Mouse (Mus musculus) intestine, postnatal 0 days (tissue): ENCODE data around the gene Flot2. TPM values are rescaled to one million over a fixed set of nuclear protein-coding genes. Genes with fewer than 3 reads are reported as not detected.

Experiments used
- ATAC-seq: fragments of 200-750 bp; cut with Nextera tagmentation; 2 replicates; pipeline ENCODE4 v1.8.0; 2017; ENCODE audit warnings: mild to moderate bottlenecking, moderate TSS enrichment, moderate library complexity
- H3K27ac ChIP-seq: fragments of 300-500 bp; sonication (generic); 2 replicates; pipeline ENCODE4 v1.5.1; 2014; ENCODE audit warnings: mild to moderate bottlenecking, low read depth, low read length, moderate library complexity
- H3K27me3 ChIP-seq: fragments of 300-500 bp; sonication (generic); replicated peaks from 2 replicates; pipeline ENCODE4 v1.6.1; 2014; ENCODE audit warnings: low read length, mixed read lengths; ENCODE audit not compliant: control insufficient read depth, insufficient read depth
- H3K36me3 ChIP-seq: fragments of 300-500 bp; sonication (generic); 2 replicates; pipeline ENCODE4 v1.6.1; 2014; ENCODE audit warnings: mild to moderate bottlenecking, moderate library complexity; ENCODE audit not compliant: control insufficient read depth, insufficient read depth
- H3K4me1 ChIP-seq: fragments of 300-500 bp; sonication (generic); replicated peaks from 2 replicates; pipeline ENCODE4 v1.6.1; 2014; ENCODE audit warnings: antibody characterized with exemption, low read length, mixed read lengths; ENCODE audit not compliant: control insufficient read depth, insufficient read depth
- H3K4me2 ChIP-seq: fragments of 300-500 bp; sonication (generic); replicated peaks from 2 replicates; pipeline ENCODE4 v1.6.1; 2014; ENCODE audit warnings: low read depth, mild to moderate bottlenecking, moderate library complexity
- H3K4me3 ChIP-seq: fragments of 300-500 bp; sonication (generic); 2 replicates; pipeline ENCODE4 v1.5.1; 2014; ENCODE audit warnings: low read depth, low read length
- H3K9ac ChIP-seq: fragments of 300-500 bp; sonication (generic); 2 replicates; pipeline ENCODE4 v1.6.1; 2014; ENCODE audit warnings: mild to moderate bottlenecking, low read depth, low read length
- H3K9me3 ChIP-seq: fragments of 300-500 bp; sonication (generic); 2 replicates; pipeline ENCODE4 v1.6.1; 2016; ENCODE audit warnings: mixed run types; ENCODE audit not compliant: control insufficient read depth
- CTCF ChIP-seq: sonication (generic); IDR thresholded peaks from 2 replicates; pipeline ENCODE4 v1.5.1; 2016; ENCODE audit warnings: low read depth, mild to moderate bottlenecking, control low read depth, antibody characterized with exemption, moderate library complexity
- WGBS: fragments of 180-500 bp; shearing (Covaris S2); extraction: QIAGEN DNeasy Blood & Tissue Kit; methylation state at CpG from one replicate; pipeline ENCODE4 v1.1.7; 2014; 5-methylcytosine and 5-hydroxymethylcytosine counted together
- polyA plus RNA-seq: library from polyadenylated mRNA; unstranded; fragments of >200 nt; fragmentation: Nextera tagmentation; extraction: Ambion mirVana; gene quantifications from 2 replicates; pipeline ENCODE4 v1.2.1, GENCODE M21; 2015

The Flot2 gene
- polyA plus RNA-seq, 1 experiment from 2014 or later = 23.3 TPM

DNA sequence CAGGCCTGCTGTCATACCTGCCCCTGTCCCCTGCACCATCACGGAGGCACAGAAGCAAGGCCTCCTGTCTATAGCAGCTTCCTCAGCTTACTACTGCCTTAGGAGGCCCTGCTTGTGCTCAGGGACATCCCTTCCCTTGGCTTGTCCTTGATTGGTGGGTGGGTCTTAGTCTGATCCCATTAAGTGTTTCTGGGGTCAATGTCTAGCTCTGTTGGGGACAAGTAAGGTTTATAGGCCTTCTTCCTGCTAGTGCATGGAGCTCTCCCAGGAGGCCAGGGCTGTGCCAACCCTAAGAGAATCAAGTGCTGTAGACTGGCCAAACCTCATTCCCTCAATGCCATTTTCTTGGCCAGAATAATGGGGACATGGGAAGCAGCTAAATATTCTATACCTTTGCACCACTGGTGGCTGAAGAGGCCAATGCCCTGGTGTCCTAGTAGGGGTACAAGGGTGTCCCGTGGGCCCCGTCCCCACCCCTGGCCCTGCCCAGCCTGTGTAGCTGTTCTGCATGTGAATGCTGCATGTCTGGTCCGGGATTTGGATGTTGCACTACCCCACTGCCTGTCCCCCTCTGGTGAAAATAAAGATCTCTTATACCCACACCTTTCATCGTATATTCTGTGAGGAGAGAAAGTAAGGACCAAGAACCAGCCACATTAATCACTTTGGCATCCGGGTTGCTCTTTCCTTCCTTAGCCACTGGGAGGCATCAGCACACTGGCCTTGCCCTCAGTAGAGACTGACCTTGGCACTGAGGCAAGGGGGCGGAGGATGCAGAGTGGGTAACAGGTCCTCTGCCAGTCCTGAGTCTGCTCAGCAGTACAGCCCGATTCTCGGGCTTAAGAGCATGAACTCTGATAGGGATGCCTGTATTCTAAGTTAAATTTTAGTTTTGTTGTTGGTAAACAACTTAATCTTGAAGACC lies 22.4 kb downstream of the Flot2 start:
- 0 out of 2 replicates have a peak, but pooled peaks cover 3% of the 10 kb centered on the region for H3K4me1 ChIP-seq
- no peak overlapping the region for H3K27ac ChIP-seq
- no peaks in the 10 kb centered on the region for H3K27me3 ChIP-seq
- 39% methylated on average over 9 of the region's 9 CpGs for WGBS
- ATAC-seq = peak; percentile 74
- no peak overlapping the region for H3K9ac ChIP-seq
- no peak overlapping the region for H3K4me2 ChIP-seq
- H3K9me3 ChIP-seq = no peaks in the 10 kb centered on the region
- H3K36me3 ChIP-seq = peaks cover 8% of the 10 kb centered on the region
- TF ChIP-seq CTCF = peak; percentile 94
- H3K4me3 ChIP-seq = no peak overlapping the region

DNA sequence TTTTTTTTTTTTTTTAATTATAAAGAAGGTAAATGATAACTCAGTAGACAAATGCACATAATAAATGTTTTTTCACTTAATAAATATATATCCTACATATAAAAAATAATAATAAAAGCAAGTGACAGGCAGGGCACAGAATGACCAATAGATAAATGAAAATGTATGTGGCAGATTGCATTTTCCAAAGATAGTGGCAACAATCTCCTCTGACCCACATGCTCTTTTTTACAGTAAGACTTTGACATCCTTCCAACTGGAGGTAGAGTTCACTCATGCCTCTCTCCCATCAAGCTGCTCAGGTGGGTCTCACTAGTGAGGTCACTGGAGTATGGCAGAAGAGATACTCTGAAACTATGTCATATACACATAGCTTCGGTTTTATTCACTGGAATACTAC lies 24.8 kb downstream of the Flot2 start:
- TF ChIP-seq CTCF = no peak
- Histone ChIP-seq H3K4me2 (no peak overlapping the region), H3K27ac (no peak overlapping the region), H3K9ac (no peak overlapping the region), H3K27me3 (no peaks in the 10 kb centered on the region), H3K9me3 (no peaks in the 10 kb centered on the region), H3K4me3 (no peak overlapping the region), H3K4me1 (peaks cover 3% of the 10 kb centered on the region; the same call in 1 of the 2 replicates), H3K36me3 (peaks cover 8% of the 10 kb centered on the region)
- WGBS = 77% methylated on average over 1 of the region's 1 CpGs
- ATAC-seq = no peak

DNA sequence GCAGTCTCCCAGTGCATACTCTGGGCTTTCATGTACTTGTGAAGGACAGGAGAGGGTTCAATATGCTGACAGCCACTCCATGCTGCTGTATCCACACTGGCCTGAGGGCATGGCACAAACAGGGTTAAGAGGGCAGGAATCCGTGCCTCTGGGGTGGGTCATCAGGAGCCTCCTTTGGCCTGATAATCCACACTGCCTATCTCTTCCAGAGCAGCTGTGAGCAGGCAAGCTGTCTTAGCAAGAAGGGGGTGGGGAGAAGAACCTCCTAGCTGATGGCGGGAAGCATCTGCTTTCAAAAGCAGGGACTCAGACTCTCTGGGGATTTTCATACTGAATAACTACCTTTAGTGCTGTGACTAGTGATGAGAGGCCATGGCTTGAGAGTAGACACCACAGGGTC lies 28.2 kb downstream of the Flot2 start:
- Histone ChIP-seq H3K4me1 (no peaks in the 10 kb centered on the region; the same call in 1 of the 2 replicates), H3K4me2 (no peak overlapping the region), H3K9me3 (no peaks in the 10 kb centered on the region), H3K36me3 (no peaks in the 10 kb centered on the region), H3K9ac (no peak overlapping the region), H3K27ac (no peak overlapping the region), H3K4me3 (no peak overlapping the region), H3K27me3 (no peaks in the 10 kb centered on the region)
- WGBS = 47% methylated on average over 2 of the region's 2 CpGs
- ATAC-seq = no peak
- TF ChIP-seq CTCF = no peak

DNA sequence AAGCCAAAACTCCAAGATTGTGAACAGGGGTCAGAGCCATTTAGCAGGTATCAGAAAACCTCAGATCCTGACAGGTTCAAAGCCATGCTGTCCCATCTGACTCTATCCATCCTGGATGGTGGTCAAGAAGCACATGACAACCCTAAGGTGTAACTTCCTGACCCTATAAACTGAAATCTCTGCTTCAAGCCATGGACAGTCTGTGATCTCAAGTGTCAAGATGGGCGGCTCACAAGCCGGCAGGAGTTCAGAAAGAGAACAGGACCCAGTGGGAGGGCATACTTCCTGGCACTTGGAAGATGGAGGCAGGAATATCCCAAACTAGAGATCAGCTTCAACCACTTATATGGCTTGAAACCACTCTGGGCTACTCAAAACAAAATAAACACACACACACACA lies 28.9 kb downstream of the Flot2 start:
- no peak overlapping the region for H3K27ac ChIP-seq
- ATAC-seq = no peak
- TF ChIP-seq CTCF = no peak
- H3K4me1 ChIP-seq = no peaks in the 10 kb centered on the region; the same call in 1 of the 2 replicates
- H3K36me3 ChIP-seq = no peaks in the 10 kb centered on the region
- H3K4me3 ChIP-seq = no peak overlapping the region
- no peak overlapping the region for H3K4me2 ChIP-seq
- 81% methylated on average over 2 of the region's 2 CpGs for WGBS
- H3K9ac ChIP-seq = no peak overlapping the region
- no peaks in the 10 kb centered on the region for H3K27me3 ChIP-seq
- H3K9me3 ChIP-seq = no peaks in the 10 kb centered on the region

DNA sequence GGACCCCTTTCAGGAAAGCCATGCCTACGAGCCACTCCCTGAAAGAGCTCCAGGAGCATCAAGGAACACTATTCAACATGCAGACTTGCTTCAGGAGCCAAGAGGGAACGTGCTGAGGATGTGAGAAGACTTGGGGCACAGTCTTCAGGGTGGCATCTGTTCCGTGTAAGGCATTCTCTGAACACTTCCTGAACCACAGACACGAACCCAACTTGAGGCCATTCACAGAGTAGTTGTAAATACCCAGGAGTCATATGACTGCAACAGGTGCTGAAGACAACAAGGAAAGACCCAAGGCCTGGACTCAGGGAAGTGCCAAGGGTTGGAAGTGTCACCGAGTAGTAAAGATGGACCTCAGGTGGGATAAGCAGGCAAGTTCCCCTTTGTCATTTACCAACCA lies 29.8 kb downstream of the Flot2 start:
- 0 out of 2 replicates have a peak overlapping the region, but pooled peaks have one; percentile 7 for H3K27ac ChIP-seq
- 0 out of 2 replicates have a peak, but pooled peaks have one; percentile 29 for ATAC-seq
- no peak for TF ChIP-seq CTCF
- H3K27me3 ChIP-seq = no peaks in the 10 kb centered on the region
- no peak overlapping the region for H3K4me2 ChIP-seq
- H3K4me1 ChIP-seq = no peaks in the 10 kb centered on the region; the same call in 1 of the 2 replicates
- 57% methylated on average over 5 of the region's 5 CpGs for WGBS
- no peak overlapping the region for H3K4me3 ChIP-seq
- H3K36me3 ChIP-seq = 0 out of 2 replicates have a peak, but pooled peaks cover 4% of the 10 kb centered on the region
- no peaks in the 10 kb centered on the region for H3K9me3 ChIP-seq
- H3K9ac ChIP-seq = no peak overlapping the region

DNA sequence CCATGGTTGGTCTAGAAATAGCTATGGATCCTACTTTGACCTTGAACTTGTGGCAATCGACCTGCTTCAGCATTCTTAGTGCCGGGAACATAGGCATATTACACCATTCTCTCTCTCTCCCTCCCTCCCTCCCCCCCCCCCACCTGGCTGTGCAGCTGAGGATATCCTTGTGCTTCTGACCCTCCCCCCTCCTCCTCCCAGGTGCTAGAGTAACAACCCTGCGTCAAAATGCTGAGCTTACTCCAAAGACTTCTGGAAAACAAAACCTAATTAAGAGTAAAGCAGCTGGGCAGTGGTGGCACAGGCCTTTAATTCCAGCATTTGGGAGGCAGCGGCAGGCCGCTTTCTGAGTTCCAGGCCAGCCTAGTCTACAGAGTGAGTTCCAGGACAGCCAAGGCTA lies 31.4 kb downstream of the Flot2 start:
- WGBS = 78% methylated on average over 5 of the region's 5 CpGs
- H3K4me2 ChIP-seq = no peak overlapping the region
- ATAC-seq = no peak
- no peaks in the 10 kb centered on the region for H3K9me3 ChIP-seq
- no peak overlapping the region for H3K9ac ChIP-seq
- H3K4me3 ChIP-seq = no peak overlapping the region
- H3K4me1 ChIP-seq = no peaks in the 10 kb centered on the region; the same call in 1 of the 2 replicates
- H3K27ac ChIP-seq = no peak overlapping the region
- peaks cover 18% of the 10 kb centered on the region for H3K36me3 ChIP-seq
- no peak for TF ChIP-seq CTCF
- H3K27me3 ChIP-seq = no peaks in the 10 kb centered on the region
